Mouse (Mus musculus): Measurements from ENCODE around the gene Pik3c2g. TPM values are rescaled to one million over a fixed set of nuclear protein-coding genes. Genes with fewer than 3 reads are reported as not detected.

Pik3c2g gene
- polyA plus RNA-seq, 1 experiment from 2014 or later, result 0.30 TPM

- Histone ChIP-seq H3K36me3 (ENCODE audit: control insufficient read depth, insufficient read depth, low read length) (no peaks in the 10 kb centered on the region), H3K9me3 (ENCODE audit: control insufficient read depth, low read length) (no peaks in the 10 kb centered on the region), H3K4me3 (ENCODE audit: low read length) (no peak overlapping the region), H3K27ac (ENCODE audit: low read depth, low read length) (no peak overlapping the region), H3K27me3 (ENCODE audit: control insufficient read depth, insufficient read depth, low read length) (0 out of 2 replicates have a peak, but pooled peaks cover 6% of the 10 kb centered on the region), H3K9ac (ENCODE audit: low read depth, low read length) (no peak overlapping the region), H3K4me1 (ENCODE audit: control insufficient read depth, insufficient read depth, low read length) (no peaks in the 10 kb centered on the region), H3K4me2 (replicated peaks; ENCODE audit: low read depth, low read length) (no peak overlapping the region)
- WGBS, result 17% methylated on average over 15 of the region's 15 CpGs
- peak; percentile 55; the same call in 1 of the 2 replicates for ATAC-seq (ENCODE audit: low FRiP score, low TSS enrichment)
Observed at GRCm38 (mm10) chr6:139588409-139588808, 1.4 kb downstream of the Pik3c2g start.

GRCm38 (mm10) chr6:139589291-139589690 lies 2.3 kb downstream of the Pik3c2g start:
- H3K4me1 ChIP-seq (ENCODE audit: control insufficient read depth, insufficient read depth, low read length), result no peaks in the 10 kb centered on the region
- H3K4me2 ChIP-seq (replicated peaks; ENCODE audit: low read depth, low read length), result peak overlapping the region; percentile 29; the same call in 1 of the 2 replicates
- ATAC-seq (ENCODE audit: low FRiP score, low TSS enrichment), result peak; percentile 70
- H3K27ac ChIP-seq (ENCODE audit: low read depth, low read length), result no peak overlapping the region
- 0 out of 2 replicates have a peak, but pooled peaks cover 6% of the 10 kb centered on the region for H3K27me3 ChIP-seq (ENCODE audit: control insufficient read depth, insufficient read depth, low read length)
- 12% methylated on average over 12 of the region's 12 CpGs for WGBS
- no peak overlapping the region for H3K4me3 ChIP-seq (ENCODE audit: low read length)
- H3K36me3 ChIP-seq (ENCODE audit: control insufficient read depth, insufficient read depth, low read length), result no peaks in the 10 kb centered on the region
- H3K9me3 ChIP-seq (ENCODE audit: control insufficient read depth, low read length), result no peaks in the 10 kb centered on the region
- no peak overlapping the region for H3K9ac ChIP-seq (ENCODE audit: low read depth, low read length)

DNA sequence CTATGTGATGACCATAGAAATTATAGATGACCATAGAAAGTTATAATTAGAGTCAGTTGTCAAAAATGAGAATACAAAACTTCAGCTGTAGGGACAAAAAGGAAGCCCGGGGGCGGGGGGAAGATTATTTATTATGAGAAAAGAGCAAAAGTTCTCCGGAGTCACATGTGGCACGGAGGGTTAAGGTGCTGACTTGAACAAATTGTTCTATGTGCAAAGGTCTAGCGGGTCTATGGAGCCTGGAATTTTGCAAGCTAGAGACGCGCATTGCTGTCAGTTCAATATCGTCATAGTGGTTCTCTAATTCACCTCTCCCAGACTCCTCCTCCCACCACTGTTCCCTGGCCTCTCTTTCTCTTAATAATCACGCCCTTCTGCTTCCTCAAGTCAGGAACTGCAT lies 2.8 kb downstream of the Pik3c2g start:
- no peaks in the 10 kb centered on the region for H3K4me1 ChIP-seq (ENCODE audit: control insufficient read depth, insufficient read depth, low read length)
- no peak overlapping the region for H3K9ac ChIP-seq (ENCODE audit: low read depth, low read length)
- ATAC-seq (ENCODE audit: low FRiP score, low TSS enrichment), result no peak
- no peaks in the 10 kb centered on the region for H3K9me3 ChIP-seq (ENCODE audit: control insufficient read depth, low read length)
- 61% methylated on average over 9 of the region's 9 CpGs for WGBS
- H3K4me2 ChIP-seq (replicated peaks; ENCODE audit: low read depth, low read length), result peak overlapping the region; percentile 29; the same call in 1 of the 2 replicates
- H3K27me3 ChIP-seq (ENCODE audit: control insufficient read depth, insufficient read depth, low read length), result 0 out of 2 replicates have a peak, but pooled peaks cover 6% of the 10 kb centered on the region
- no peak overlapping the region for H3K4me3 ChIP-seq (ENCODE audit: low read length)
- no peaks in the 10 kb centered on the region for H3K36me3 ChIP-seq (ENCODE audit: control insufficient read depth, insufficient read depth, low read length)
- H3K27ac ChIP-seq (ENCODE audit: low read depth, low read length), result no peak overlapping the region

DNA sequence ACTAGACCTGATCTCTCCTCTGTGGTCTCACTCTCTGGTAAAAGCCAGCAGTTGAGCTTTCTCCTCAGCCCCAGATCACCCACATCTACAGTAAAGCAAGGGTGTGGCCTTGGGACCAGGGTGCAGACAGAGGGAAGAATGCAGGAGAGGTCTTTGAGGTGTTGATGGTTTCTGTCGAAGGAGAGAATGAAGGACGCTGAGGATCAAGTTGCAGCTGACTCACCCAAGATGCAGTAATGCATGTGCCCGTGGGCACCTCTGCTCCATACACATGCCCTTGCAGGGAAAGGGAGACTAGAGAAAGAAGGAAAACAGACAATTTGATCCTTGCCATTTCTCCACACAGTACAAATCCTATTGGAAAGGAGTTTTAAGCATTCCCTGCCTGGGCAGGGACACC lies 5.1 kb downstream of the Pik3c2g start:
- Histone ChIP-seq H3K4me2 (replicated peaks; ENCODE audit: low read depth, low read length) (no peak overlapping the region), H3K4me3 (ENCODE audit: low read length) (no peak overlapping the region), H3K9me3 (ENCODE audit: control insufficient read depth, low read length) (no peaks in the 10 kb centered on the region), H3K9ac (ENCODE audit: low read depth, low read length) (no peak overlapping the region), H3K27me3 (ENCODE audit: control insufficient read depth, insufficient read depth, low read length) (0 out of 2 replicates have a peak, but pooled peaks cover 4% of the 10 kb centered on the region), H3K27ac (ENCODE audit: low read depth, low read length) (no peak overlapping the region), H3K4me1 (ENCODE audit: control insufficient read depth, insufficient read depth, low read length) (no peaks in the 10 kb centered on the region), H3K36me3 (ENCODE audit: control insufficient read depth, insufficient read depth, low read length) (no peaks in the 10 kb centered on the region)
- ATAC-seq (ENCODE audit: low FRiP score, low TSS enrichment), result no peak
- WGBS, result 43% methylated on average over 3 of the region's 3 CpGs

GRCm38 (mm10) chr6:139596433-139596832 lies 9.4 kb downstream of the Pik3c2g start:
- H3K4me3 ChIP-seq (ENCODE audit: low read length), result no peak overlapping the region
- ATAC-seq (ENCODE audit: low FRiP score, low TSS enrichment), result no peak
- no peaks in the 10 kb centered on the region for H3K4me1 ChIP-seq (ENCODE audit: control insufficient read depth, insufficient read depth, low read length)
- H3K9ac ChIP-seq (ENCODE audit: low read depth, low read length), result no peak overlapping the region
- 39% methylated on average over 2 of the region's 2 CpGs for WGBS
- H3K36me3 ChIP-seq (ENCODE audit: control insufficient read depth, insufficient read depth, low read length), result no peaks in the 10 kb centered on the region
- H3K27me3 ChIP-seq (ENCODE audit: control insufficient read depth, insufficient read depth, low read length), result no peaks in the 10 kb centered on the region
- H3K27ac ChIP-seq (ENCODE audit: low read depth, low read length), result no peak overlapping the region
- no peaks in the 10 kb centered on the region for H3K9me3 ChIP-seq (ENCODE audit: control insufficient read depth, low read length)
- no peak overlapping the region for H3K4me2 ChIP-seq (replicated peaks; ENCODE audit: low read depth, low read length)

DNA sequence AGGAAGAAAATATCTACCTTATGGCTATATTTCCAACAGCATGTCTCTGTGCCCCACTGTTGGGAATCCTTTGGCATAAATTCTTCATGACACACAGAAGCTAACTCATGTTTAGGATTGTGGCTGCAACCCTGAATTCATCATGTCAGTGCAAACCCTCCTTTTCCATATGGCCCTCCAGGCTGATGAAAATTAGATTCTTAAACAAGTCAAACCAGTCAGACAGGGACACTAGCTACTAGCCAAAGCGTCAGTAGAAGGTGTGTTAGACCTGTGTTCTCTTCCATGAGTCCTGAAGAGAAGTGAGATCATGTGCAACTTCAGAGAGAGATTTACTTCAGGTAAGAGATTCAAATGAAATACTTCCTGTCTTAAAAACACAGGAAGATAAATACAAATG lies 12.2 kb downstream of the Pik3c2g start:
- no peak overlapping the region for H3K4me3 ChIP-seq (ENCODE audit: low read length)
- H3K9ac ChIP-seq (ENCODE audit: low read depth, low read length), result no peak overlapping the region
- no peaks in the 10 kb centered on the region for H3K9me3 ChIP-seq (ENCODE audit: control insufficient read depth, low read length)
- no peaks in the 10 kb centered on the region for H3K4me1 ChIP-seq (ENCODE audit: control insufficient read depth, insufficient read depth, low read length)
- no peaks in the 10 kb centered on the region for H3K27me3 ChIP-seq (ENCODE audit: control insufficient read depth, insufficient read depth, low read length)
- no peak overlapping the region for H3K27ac ChIP-seq (ENCODE audit: low read depth, low read length)
- no peaks in the 10 kb centered on the region for H3K36me3 ChIP-seq (ENCODE audit: control insufficient read depth, insufficient read depth, low read length)
- no peak for ATAC-seq (ENCODE audit: low FRiP score, low TSS enrichment)
- WGBS, result 71% methylated on average over 1 of the region's 1 CpGs
- no peak overlapping the region for H3K4me2 ChIP-seq (replicated peaks; ENCODE audit: low read depth, low read length)

GRCm38 (mm10) chr6:139618774-139619173 lies 31.8 kb downstream of the Pik3c2g start:
- Histone ChIP-seq H3K4me2 (replicated peaks; ENCODE audit: low read depth, low read length) (no peak overlapping the region), H3K27ac (ENCODE audit: low read depth, low read length) (no peak overlapping the region), H3K4me1 (ENCODE audit: control insufficient read depth, insufficient read depth, low read length) (no peaks in the 10 kb centered on the region), H3K4me3 (ENCODE audit: low read length) (no peak overlapping the region), H3K27me3 (ENCODE audit: control insufficient read depth, insufficient read depth, low read length) (no peaks in the 10 kb centered on the region), H3K9ac (ENCODE audit: low read depth, low read length) (no peak overlapping the region), H3K36me3 (ENCODE audit: control insufficient read depth, insufficient read depth, low read length) (no peaks in the 10 kb centered on the region), H3K9me3 (ENCODE audit: control insufficient read depth, low read length) (no peaks in the 10 kb centered on the region)
- no peak for ATAC-seq (ENCODE audit: low FRiP score, low TSS enrichment)
- WGBS, result 82% methylated on average over 4 of the region's 4 CpGs

DNA sequence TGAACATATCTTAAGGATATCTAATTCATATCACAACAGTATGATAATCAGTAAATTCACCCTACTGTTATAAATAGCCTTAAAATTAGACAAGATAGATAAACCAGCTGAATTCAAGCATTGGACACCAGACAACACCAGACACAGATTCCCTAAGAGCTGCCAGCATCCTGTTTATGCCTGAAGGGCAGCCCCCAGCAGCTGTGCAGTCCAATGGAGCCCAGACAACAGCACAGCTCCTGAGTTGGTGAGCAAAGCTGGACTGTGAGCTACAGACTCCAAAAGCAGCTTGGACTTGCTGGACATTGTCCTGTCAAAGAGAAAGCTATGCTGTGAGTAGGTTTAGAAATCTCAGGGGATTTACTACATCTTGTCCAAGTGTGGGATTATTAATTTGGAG lies 37.7 kb downstream of the Pik3c2g start:
- no peaks in the 10 kb centered on the region for H3K4me1 ChIP-seq (ENCODE audit: control insufficient read depth, insufficient read depth, low read length)
- H3K4me3 ChIP-seq (ENCODE audit: low read length), result no peak overlapping the region
- no peak overlapping the region for H3K4me2 ChIP-seq (replicated peaks; ENCODE audit: low read depth, low read length)
- no peaks in the 10 kb centered on the region for H3K36me3 ChIP-seq (ENCODE audit: control insufficient read depth, insufficient read depth, low read length)
- H3K27ac ChIP-seq (ENCODE audit: low read depth, low read length), result no peak overlapping the region
- no peaks in the 10 kb centered on the region for H3K9me3 ChIP-seq (ENCODE audit: control insufficient read depth, low read length)
- no peaks in the 10 kb centered on the region for H3K27me3 ChIP-seq (ENCODE audit: control insufficient read depth, insufficient read depth, low read length)
- H3K9ac ChIP-seq (ENCODE audit: low read depth, low read length), result no peak overlapping the region
- no peak for ATAC-seq (ENCODE audit: low FRiP score, low TSS enrichment)

DNA sequence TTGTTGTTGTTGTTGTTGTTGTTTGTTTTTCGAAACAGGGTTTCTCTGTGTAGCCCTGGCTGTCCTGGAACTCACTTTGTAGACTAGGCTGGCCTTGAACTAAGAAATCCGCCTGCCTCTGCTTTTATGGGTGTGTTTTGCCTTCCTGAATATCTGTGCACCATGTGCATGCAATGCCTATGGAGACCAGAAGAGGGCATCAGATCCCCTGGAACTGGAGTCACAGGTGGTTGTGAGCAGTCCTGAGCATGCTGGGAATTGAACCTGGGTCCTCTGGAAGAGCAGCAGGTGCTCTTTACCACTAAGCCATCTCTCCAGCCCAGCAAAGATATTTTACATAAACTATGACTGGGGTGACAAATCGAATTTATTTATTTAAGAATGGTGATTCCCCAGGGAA lies 47.5 kb downstream of the Pik3c2g start:
- no peak overlapping the region for H3K27ac ChIP-seq (ENCODE audit: low read depth, low read length)
- no peaks in the 10 kb centered on the region for H3K4me1 ChIP-seq (ENCODE audit: control insufficient read depth, insufficient read depth, low read length)
- 79% methylated on average over 3 of the region's 3 CpGs for WGBS
- no peaks in the 10 kb centered on the region for H3K9me3 ChIP-seq (ENCODE audit: control insufficient read depth, low read length)
- H3K4me3 ChIP-seq (ENCODE audit: low read length), result no peak overlapping the region
- H3K27me3 ChIP-seq (ENCODE audit: control insufficient read depth, insufficient read depth, low read length), result no peaks in the 10 kb centered on the region
- no peak for ATAC-seq (ENCODE audit: low FRiP score, low TSS enrichment)
- H3K36me3 ChIP-seq (ENCODE audit: control insufficient read depth, insufficient read depth, low read length), result no peaks in the 10 kb centered on the region
- H3K9ac ChIP-seq (ENCODE audit: low read depth, low read length), result no peak overlapping the region
- H3K4me2 ChIP-seq (replicated peaks; ENCODE audit: low read depth, low read length), result no peak overlapping the region

All from kidney, embryonic 14.5 days (tissue).